ENCODE assay signal across 9 mouse cellular contexts in the genomic region with DNA sequence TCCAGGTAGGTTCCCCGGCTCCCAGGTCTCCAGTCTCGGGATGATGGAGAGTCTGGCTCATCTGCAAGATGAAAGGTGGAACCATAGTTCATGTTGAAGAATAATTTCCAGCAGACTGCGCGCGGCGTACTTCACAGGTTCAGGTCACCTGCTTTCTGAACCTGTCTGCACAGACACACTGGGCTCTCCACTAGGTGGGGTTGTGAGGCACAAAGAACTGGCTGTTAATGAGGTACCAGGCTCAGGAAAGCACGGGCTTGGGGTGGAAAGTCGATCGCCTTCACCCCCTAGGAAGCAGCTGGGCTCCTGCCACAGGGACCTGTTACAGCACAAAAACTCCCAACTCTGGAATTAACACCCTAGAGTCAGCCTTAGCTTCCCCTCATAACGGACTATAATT. TPM values are rescaled to one million over a fixed set of nuclear protein-coding genes. Genes with fewer than 3 reads are reported as not detected.
DNase-seq lines count a peak whose midpoint lies in the region; ATAC-seq and TF ChIP-seq lines count a peak whose summit lies in the region.
"Had no signal": no experiment of that assay in that cellular context is flagged by ENCODE, and none has a peak within 500 bp of the region (broad histone marks: within the 10 kb centered on the region; RNA-seq: fewer than 3 reads in every experiment).

No protein-coding gene starts in this region.

- peak; percentile 71 for ATAC-seq in liver, embryonic 16.5 days (ENCODE audit: low read depth)

- no peak overlapping the region for H3K9ac ChIP-seq in liver, embryonic 16.5 days (ENCODE audit: low read depth, low read length)

- H3K27me3 ChIP-seq in kidney, adult 2 months (replicated peaks; ENCODE audit: control insufficient read depth, insufficient read depth, low read length): no peaks in the 10 kb centered on the region
- peaks cover 16% of the 10 kb centered on the region for H3K27me3 ChIP-seq in liver, embryonic 16.5 days (ENCODE audit: control insufficient read depth, insufficient read depth, low read depth, low read length)
- H3K27me3 ChIP-seq in small intestine, adult 2 months (ENCODE audit: control insufficient read depth, insufficient read depth, low read length): peaks cover 11% of the 10 kb centered on the region

- TF ChIP-seq POLR2A in cortical plate, adult 2 months (IDR thresholded peaks at IDR 0.05; ENCODE audit: extremely low read depth, insufficient read depth, low read length): no peak
- TF ChIP-seq POLR2A in kidney, adult 2 months (IDR thresholded peaks at IDR 0.05; ENCODE audit: low read depth, low read length): no peak
- no peak for TF ChIP-seq POLR2A in small intestine, adult 2 months (IDR thresholded peaks at IDR 0.05; ENCODE audit: low read depth, low read length)

- no peak overlapping the region for H3K27ac ChIP-seq in left cerebral cortex, adult 2 months
- peak overlapping the region; percentile 48; the same call in 1 of the 2 replicates for H3K27ac ChIP-seq in cortical plate, adult 2 months (ENCODE audit: insufficient read depth, low read length)
- peak overlapping the region; percentile 53; the same call in 1 of the 2 replicates for H3K27ac ChIP-seq in kidney, adult 2 months (ENCODE audit: insufficient read depth, low read depth, low read length)
- peak overlapping the region; percentile 81 for H3K27ac ChIP-seq in liver, embryonic 16.5 days (ENCODE audit: low read length)
- no peak overlapping the region for H3K27ac ChIP-seq in small intestine, adult 2 months (ENCODE audit: insufficient read depth, low read depth, low read length)

- peak overlapping the region; percentile 37; the same call in 1 of the 2 replicates for H3K4me2 ChIP-seq in liver, embryonic 16.5 days (ENCODE audit: low read depth, low read length)

- no peak overlapping the region for H3K4me3 ChIP-seq in left cerebral cortex, adult 2 months
- H3K4me3 ChIP-seq in cortical plate, adult 2 months (ENCODE audit: insufficient read depth, low read length): no peak overlapping the region
- peak overlapping the region; percentile 33 for H3K4me3 ChIP-seq in kidney, adult 2 months (ENCODE audit: insufficient read depth, low read depth, low read length)
- H3K4me3 ChIP-seq in liver, embryonic 16.5 days (ENCODE audit: low read depth, low read length): peak overlapping the region; percentile 44
- peak overlapping the region; percentile 10; the same call in 1 of the 2 replicates for H3K4me3 ChIP-seq in small intestine, adult 2 months (ENCODE audit: low read depth, low read length)
- H3K4me3 ChIP-seq: myocyte had no signal

- peak; percentile 31 to 40 for DNase-seq in left cerebral cortex, adult 2 months (ENCODE audit: extremely low spot score in 1 of 2, low spot score in 2 of 2)
- no peak for DNase-seq in left cerebral cortex, adult 8-10 months (ENCODE audit: low spot score in 2 of 2)
- DNase-seq in WW6 (ENCODE audit: low read depth, low spot score): peak; percentile 54
- DNase-seq in kidney, adult 2 months: peak; percentile 92

- no peaks in the 10 kb centered on the region; the same call in 1 of the 2 replicates for H3K4me1 ChIP-seq in cortical plate, adult 2 months (ENCODE audit: control insufficient read depth, insufficient read depth, low read length)
- H3K4me1 ChIP-seq in kidney, adult 2 months (ENCODE audit: control insufficient read depth, insufficient read depth, low read length): peaks cover 3% of the 10 kb centered on the region; the same call in 1 of the 2 replicates
- peaks cover 4% of the 10 kb centered on the region for H3K4me1 ChIP-seq in liver, embryonic 16.5 days (ENCODE audit: control insufficient read depth, low read depth, low read length)
- H3K4me1 ChIP-seq in small intestine, adult 2 months (ENCODE audit: control insufficient read depth, insufficient read depth, insufficient read length, low read length): peaks cover 7% of the 10 kb centered on the region

- intact Hi-C loops in left cerebral cortex, adult 2 months (cut with DNase I): loop anchor here (10.0 kb wide), 1 partner anchor 461 kb away; no protein-coding TSS in a partner anchor

- no peaks in the 10 kb centered on the region for H3K36me3 ChIP-seq in kidney, adult 2 months (ENCODE audit: control insufficient read depth, insufficient read depth, low read length)
- H3K36me3 ChIP-seq in liver, embryonic 16.5 days (ENCODE audit: control insufficient read depth, insufficient read depth): no peaks in the 10 kb centered on the region
- H3K36me3 ChIP-seq in small intestine, adult 2 months (ENCODE audit: control insufficient read depth, insufficient read depth, low read length): no peaks in the 10 kb centered on the region

- H3K9me3 ChIP-seq in liver, embryonic 16.5 days (replicated peaks; ENCODE audit: control insufficient read depth, low read length): no peaks in the 10 kb centered on the region

- 15% methylated on average over 10 of the region's 10 CpGs for WGBS in kidney, adult 2 months
- 16% methylated on average over 10 of the region's 10 CpGs for WGBS in liver, embryonic 16.5 days (ENCODE audit: insufficient replicate concordance)
- 14% methylated on average over 10 of the region's 10 CpGs for WGBS in small intestine, adult 2 months

- peak; percentile 57 for TF ChIP-seq CTCF in left cerebral cortex, adult 2 months (IDR thresholded peaks at IDR 0.05)
- peak; percentile 51 for TF ChIP-seq CTCF in cortical plate, adult 2 months (IDR thresholded peaks at IDR 0.05; ENCODE audit: extremely low read depth, insufficient read depth, low read length)
- peak; percentile 88 for TF ChIP-seq CTCF in kidney, adult 2 months (conservative IDR thresholded peaks at IDR 0.05; ENCODE audit: insufficient read depth, insufficient read length, low read depth, low read length)
- peak; percentile 60; the same call in 1 of the 2 replicates for TF ChIP-seq CTCF in small intestine, adult 2 months (IDR thresholded peaks at IDR 0.05; ENCODE audit: extremely low read depth, insufficient read length, insufficient replicate concordance, low read depth, low read length)

RNA-seq across cellular contexts. Expression of gene Dlat, which starts 34.1 kb away (rescaled TPM):
- 100 to 1,000 TPM; 110 to 119 TPM for total RNA-seq in left cerebral cortex, adult 2 months (2021)
- 100 to 1,000 TPM; 110 to 123 (median 118) TPM for total RNA-seq in left cerebral cortex, adult 8-10 months (2022)
- 49.4 and 49.8 TPM in 2 replicates for polyA plus RNA-seq in cortical plate, adult 2 months (2012; rRNA removed)
- polyA plus RNA-seq in kidney, adult 2 months (2012; rRNA removed): 60.8 and 70.8 TPM in 2 replicates
- polyA plus RNA-seq in liver, embryonic 16.5 days (2015; fragmentation: Nextera tagmentation; extraction: Ambion mirVana): 21.6 and 22.5 TPM in 2 replicates
- polyA plus RNA-seq in small intestine, adult 2 months (2012; rRNA removed): 5.3 and 10.2 TPM in 2 replicates

RNA-seq across cellular contexts. Expression of gene Dixdc1, which starts 45.7 kb away (rescaled TPM):
- 10 to 100 TPM; 79.4 to 80.7 TPM for total RNA-seq in left cerebral cortex, adult 2 months (2021)
- 10 to 100 TPM; 67.0 to 85.3 (median 71.8) TPM for total RNA-seq in left cerebral cortex, adult 8-10 months (2022)
- 47.0 and 47.2 TPM in 2 replicates for polyA plus RNA-seq in cortical plate, adult 2 months (2012; rRNA removed)
- polyA plus RNA-seq in kidney, adult 2 months (2012; rRNA removed): 4.6 and 5.3 TPM in 2 replicates
- 2.2 and 2.7 TPM in 2 replicates for polyA plus RNA-seq in liver, embryonic 16.5 days (2015; fragmentation: Nextera tagmentation; extraction: Ambion mirVana)
- polyA plus RNA-seq in small intestine, adult 2 months (2012; rRNA removed): 0.57 and 0.75 TPM in 2 replicates
- polyA plus RNA-seq: erythroblast, embryonic 14.5 days had no signal

RNA-seq across cellular contexts. Expression of gene 2310030G06Rik, which starts 52.7 kb away (rescaled TPM):
- total RNA-seq in left cerebral cortex, adult 2 months (2021): 1 to 10 TPM; 2.8 to 3.2 TPM
- total RNA-seq in left cerebral cortex, adult 8-10 months (2022): 1 to 10 TPM; 2.7 to 3.7 (median 3.1) TPM
- polyA plus RNA-seq in cortical plate, adult 2 months (2012; rRNA removed): 2.7 and 3.7 TPM in 2 replicates
- polyA plus RNA-seq in kidney, adult 2 months (2012; rRNA removed): 39.0 and 41.1 TPM in 2 replicates
- polyA plus RNA-seq in liver, embryonic 16.5 days (2015; fragmentation: Nextera tagmentation; extraction: Ambion mirVana): 4.6 and 5.2 TPM in 2 replicates
- 7.6 and 15.0 TPM in 2 replicates for polyA plus RNA-seq in small intestine, adult 2 months (2012; rRNA removed)
- polyA plus RNA-seq: erythroblast, embryonic 14.5 days had no signal

RNA-seq across cellular contexts. Expression of gene Cryab, which starts 57.5 kb away (rescaled TPM):
- total RNA-seq in left cerebral cortex, adult 2 months (2021): 100 to 1,000 TPM; 118 to 125 TPM
- 100 to 1,000 TPM; 157 to 185 (median 170) TPM for total RNA-seq in left cerebral cortex, adult 8-10 months (2022)
- 267 and 331 TPM in 2 replicates for polyA plus RNA-seq in cortical plate, adult 2 months (2012; rRNA removed)
- 548 and 676 TPM in 2 replicates for polyA plus RNA-seq in kidney, adult 2 months (2012; rRNA removed)
- polyA plus RNA-seq in liver, embryonic 16.5 days (2015; fragmentation: Nextera tagmentation; extraction: Ambion mirVana): 9.9 and 16.1 TPM in 2 replicates
- polyA plus RNA-seq in small intestine, adult 2 months (2012; rRNA removed): 16.7 and 23.1 TPM in 2 replicates
- polyA plus RNA-seq: erythroblast, embryonic 14.5 days had no signal

RNA-seq across cellular contexts. Expression of gene Hspb2, which starts 58.5 kb away (rescaled TPM):
- total RNA-seq in left cerebral cortex, adult 2 months (2021): 1 to 10 TPM; 1.4 to 1.5 TPM
- 1 to 10 TPM in 3 of 4 experiments, under 1 TPM in 1; 0.74 to 2.4 (median 1.9) TPM for total RNA-seq in left cerebral cortex, adult 8-10 months (2022)
- 3.8 and 4.9 TPM in 2 replicates for polyA plus RNA-seq in cortical plate, adult 2 months (2012; rRNA removed)
- polyA plus RNA-seq in kidney, adult 2 months (2012; rRNA removed): 20.0 and 21.1 TPM in 2 replicates
- 1.7 and 2.7 TPM in 2 replicates for polyA plus RNA-seq in liver, embryonic 16.5 days (2015; fragmentation: Nextera tagmentation; extraction: Ambion mirVana)
- polyA plus RNA-seq in small intestine, adult 2 months (2012; rRNA removed): 3.5 and 7.6 TPM in 2 replicates
- polyA plus RNA-seq: erythroblast, embryonic 14.5 days had no signal

Comparison
In these comparisons a context has a peak if more than half of its experiments do, and no peak if none do; other contexts are left out.
1. DNase-seq: peak in left cerebral cortex, adult 2 months (2 of 2), WW6 (single experiment) and kidney, adult 2 months (single experiment); none in left cerebral cortex, adult 8-10 months (0 of 2).
2. H3K27ac ChIP-seq: peak in cortical plate, adult 2 months (single experiment), kidney, adult 2 months (single experiment) and liver, embryonic 16.5 days (single experiment); none in left cerebral cortex, adult 2 months (single experiment) and small intestine, adult 2 months (single experiment).
3. H3K4me3 ChIP-seq: peak in kidney, adult 2 months (single experiment), liver, embryonic 16.5 days (single experiment) and small intestine, adult 2 months (single experiment); none in left cerebral cortex, adult 2 months (single experiment) and cortical plate, adult 2 months (single experiment).
4. Peak in every context shown above with its lines, with median percentiles within 50 percentile points of each other: CTCF ChIP-seq.